Mouse (Mus musculus) lung, embryonic 16.5 days (tissue): Measurements from ENCODE around the gene Neurl3. TPM values are rescaled to one million over a fixed set of nuclear protein-coding genes. Genes with fewer than 3 reads are reported as not detected.

Source experiments
- ATAC-seq: fragments of 200-750 bp; cut with Nextera tagmentation; 2 replicates; pipeline ENCODE4 v1.8.0; 2017; ENCODE audit warnings: low read depth, mild to moderate bottlenecking, moderate library complexity
- H3K27ac ChIP-seq: fragments of 300-500 bp; sonication (generic); 2 replicates; pipeline ENCODE4 v1.5.1; 2014; ENCODE audit warnings: mild to moderate bottlenecking, control low read depth, low read length
- H3K27me3 ChIP-seq: fragments of 300-500 bp; sonication (generic); 2 replicates; pipeline ENCODE4 v1.6.1; 2014; ENCODE audit warnings: low read depth, low read length, mixed read lengths; ENCODE audit not compliant: control insufficient read depth, insufficient read depth
- H3K36me3 ChIP-seq: fragments of 300-500 bp; sonication (generic); 2 replicates; pipeline ENCODE4 v1.6.1; 2014; ENCODE audit warnings: low read length; ENCODE audit not compliant: control insufficient read depth, insufficient read depth
- H3K4me1 ChIP-seq: fragments of 300-500 bp; sonication (generic); replicated peaks from 2 replicates; pipeline ENCODE4 v1.6.1; 2014; ENCODE audit warnings: low read length, mixed read lengths; ENCODE audit not compliant: control insufficient read depth, insufficient read depth
- H3K4me2 ChIP-seq: fragments of 300-500 bp; sonication (generic); 2 replicates; pipeline ENCODE4 v1.6.1; 2014; ENCODE audit warnings: low read depth, low read length, control low read depth
- H3K4me3 ChIP-seq: fragments of 300-500 bp; sonication (generic); 2 replicates; pipeline ENCODE4 v1.5.1; 2014; ENCODE audit warnings: mild to moderate bottlenecking, low read length, control low read depth
- H3K9ac ChIP-seq: fragments of 300-500 bp; sonication (generic); 2 replicates; pipeline ENCODE4 v1.6.1; 2014; ENCODE audit warnings: low read length, control low read depth
- H3K9me3 ChIP-seq: fragments of 300-500 bp; sonication (generic); 2 replicates; pipeline ENCODE4 v1.6.1; 2016; ENCODE audit warnings: low read length; ENCODE audit not compliant: control insufficient read depth
- WGBS: fragments of 180-500 bp; shearing (Covaris S2); extraction: QIAGEN DNeasy Blood & Tissue Kit; methylation state at CpG from one replicate; pipeline ENCODE4 v1.1.7; 2014; 5-methylcytosine and 5-hydroxymethylcytosine counted together
- polyA plus RNA-seq: library from polyadenylated mRNA; unstranded; fragments of >200 nt; fragmentation: Nextera tagmentation; extraction: Ambion mirVana; gene quantifications from 2 replicates; pipeline ENCODE4 v1.2.1, GENCODE M21; 2015

Gene Neurl3
- polyA plus RNA-seq, 1 experiment from 2014 or later = 7.5 TPM

- Histone ChIP-seq H3K9ac (no peak overlapping the region), H3K27me3 (no peaks in the 10 kb centered on the region), H3K4me2 (no peak overlapping the region), H3K4me3 (no peak overlapping the region), H3K27ac (no peak overlapping the region), H3K9me3 (no peaks in the 10 kb centered on the region), H3K4me1 (peaks cover 8% of the 10 kb centered on the region), H3K36me3 (no peaks in the 10 kb centered on the region)
- WGBS = 85% methylated on average over 15 of the region's 15 CpGs
- ATAC-seq = no peak
These were observed 32.5 kb downstream of the Neurl3 start for GRCm38 (mm10) chr1:36241903-36242429.

GRCm38 (mm10) chr1:36240176-36240575, 34.3 kb downstream of the Neurl3 start:
- Histone ChIP-seq H3K36me3 (no peaks in the 10 kb centered on the region), H3K4me3 (no peak overlapping the region), H3K9ac (no peak overlapping the region), H3K27me3 (no peaks in the 10 kb centered on the region), H3K4me1 (peaks cover 8% of the 10 kb centered on the region), H3K4me2 (no peak overlapping the region), H3K27ac (no peak overlapping the region), H3K9me3 (no peaks in the 10 kb centered on the region)
- no peak for ATAC-seq
- 65% methylated on average over 6 of the region's 6 CpGs for WGBS

- Histone ChIP-seq H3K27ac (no peak overlapping the region), H3K9me3 (no peaks in the 10 kb centered on the region), H3K4me3 (no peak overlapping the region), H3K9ac (no peak overlapping the region), H3K36me3 (peaks cover 2% of the 10 kb centered on the region), H3K4me1 (peaks cover 8% of the 10 kb centered on the region), H3K27me3 (no peaks in the 10 kb centered on the region), H3K4me2 (no peak overlapping the region)
- no peak for ATAC-seq
- 86% methylated on average over 10 of the region's 10 CpGs for WGBS
These were observed 35.1 kb downstream of the Neurl3 start for GRCm38 (mm10) chr1:36239396-36239795.

- Histone ChIP-seq H3K9me3 (no peaks in the 10 kb centered on the region), H3K4me3 (no peak overlapping the region), H3K9ac (no peak overlapping the region), H3K36me3 (peaks cover 12% of the 10 kb centered on the region), H3K27ac (no peak overlapping the region), H3K4me2 (no peak overlapping the region), H3K4me1 (no peaks in the 10 kb centered on the region), H3K27me3 (no peaks in the 10 kb centered on the region)
- 80% methylated on average over 2 of the region's 2 CpGs for WGBS
- no peak for ATAC-seq
These were observed 38.6 kb downstream of the Neurl3 start for GRCm38 (mm10) chr1:36235855-36236254.

- Histone ChIP-seq H3K9ac (no peak overlapping the region), H3K4me3 (no peak overlapping the region), H3K36me3 (peaks cover 12% of the 10 kb centered on the region), H3K27ac (no peak overlapping the region), H3K9me3 (no peaks in the 10 kb centered on the region), H3K4me1 (no peaks in the 10 kb centered on the region), H3K27me3 (no peaks in the 10 kb centered on the region), H3K4me2 (no peak overlapping the region)
- WGBS = 71% methylated on average over 9 of the region's 9 CpGs
- no peak for ATAC-seq
These were observed 39.3 kb downstream of the Neurl3 start for GRCm38 (mm10) chr1:36235057-36235639.

- Histone ChIP-seq H3K27me3 (no peaks in the 10 kb centered on the region), H3K36me3 (peaks cover 17% of the 10 kb centered on the region), H3K4me2 (no peak overlapping the region), H3K9me3 (no peaks in the 10 kb centered on the region), H3K9ac (no peak overlapping the region), H3K27ac (no peak overlapping the region), H3K4me3 (no peak overlapping the region), H3K4me1 (no peaks in the 10 kb centered on the region)
- no peak for ATAC-seq
- 82% methylated on average over 6 of the region's 6 CpGs for WGBS
These were observed 41.3 kb downstream of the Neurl3 start for GRCm38 (mm10) chr1:36233218-36233617.

GRCm38 (mm10) chr1:36230919-36231705, 43.4 kb downstream of the Neurl3 start:
- no peaks in the 10 kb centered on the region for H3K4me1 ChIP-seq
- WGBS = 84% methylated on average over 7 of the region's 7 CpGs
- H3K4me3 ChIP-seq = no peak overlapping the region
- H3K9ac ChIP-seq = no peak overlapping the region
- H3K36me3 ChIP-seq = peaks cover 17% of the 10 kb centered on the region
- no peaks in the 10 kb centered on the region for H3K9me3 ChIP-seq
- no peaks in the 10 kb centered on the region for H3K27me3 ChIP-seq
- H3K27ac ChIP-seq = no peak overlapping the region
- ATAC-seq = no peak
- no peak overlapping the region for H3K4me2 ChIP-seq

GRCm38 (mm10) chr1:36228461-36228860, 46.0 kb downstream of the Neurl3 start:
- Histone ChIP-seq H3K4me2 (no peak overlapping the region), H3K9me3 (no peaks in the 10 kb centered on the region), H3K4me1 (no peaks in the 10 kb centered on the region), H3K27me3 (no peaks in the 10 kb centered on the region), H3K27ac (no peak overlapping the region), H3K9ac (no peak overlapping the region), H3K36me3 (peaks cover 9% of the 10 kb centered on the region), H3K4me3 (no peak overlapping the region)
- WGBS = 83% methylated on average over 9 of the region's 9 CpGs
- ATAC-seq = no peak

GRCm38 (mm10) chr1:36224648-36225047, 49.8 kb downstream of the Neurl3 start:
- Histone ChIP-seq H3K9ac (no peak overlapping the region), H3K4me3 (no peak overlapping the region), H3K9me3 (no peaks in the 10 kb centered on the region), H3K27ac (no peak overlapping the region), H3K4me1 (no peaks in the 10 kb centered on the region), H3K27me3 (no peaks in the 10 kb centered on the region), H3K4me2 (no peak overlapping the region), H3K36me3 (peaks cover 6% of the 10 kb centered on the region; the same call in 1 of the 2 replicates)
- no peak for ATAC-seq
- WGBS = 72% methylated on average over 3 of the region's 3 CpGs
